Mouse (Mus musculus) naive thymus-derived CD4-positive, alpha-beta T cell, adult 2 months (primary cell): Measurements from ENCODE around the gene Ltbr.
A peak's percentile ranks its signal among the peaks of the same experiment; 100 is the strongest.

ENCODE experiments used
- DNase-seq: peaks from one replicate; pipeline ENCODE4 v3.0.0-alpha.2; 2011; ENCODE audit warnings: low read depth

Gene Ltbr

DNA sequence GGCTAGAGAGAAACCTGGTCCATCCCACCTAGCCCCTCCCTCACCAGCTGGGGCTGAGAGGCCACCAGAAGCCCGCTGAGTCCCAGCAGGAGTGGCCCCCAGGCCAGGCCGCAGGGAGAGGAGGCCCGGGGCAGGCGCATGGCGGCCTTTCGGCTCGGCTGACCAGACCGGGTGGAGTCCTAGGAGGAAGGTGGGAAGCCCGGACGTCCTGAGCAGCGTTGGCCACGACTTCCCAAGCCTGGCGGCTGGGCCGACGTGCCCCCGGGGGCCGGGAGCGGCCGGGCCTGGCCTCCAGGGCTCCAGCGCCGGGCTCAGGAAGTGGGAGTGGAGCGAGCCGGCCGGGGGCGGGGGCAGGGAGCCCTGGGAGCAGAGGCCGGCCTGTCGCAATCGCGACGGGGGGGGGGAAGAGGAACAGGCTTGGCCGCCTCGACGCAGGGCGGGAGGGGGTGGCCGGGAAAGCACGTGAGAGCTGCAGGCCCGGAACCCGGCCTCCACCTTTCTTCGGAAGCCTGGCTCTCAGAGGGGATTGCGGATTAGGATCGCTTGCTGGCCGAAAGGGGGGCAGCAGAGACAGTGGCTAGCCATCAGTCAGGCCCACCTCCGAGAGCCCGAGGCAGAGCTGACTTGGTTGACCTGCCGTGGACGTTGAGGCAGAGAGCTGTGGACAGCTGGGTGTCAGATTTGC is at the start of gene Ltbr:
TSS of gene Ltbr (minus strand) at position 340 of the 685 bp plus-strand sequence.
- peak; percentile 33 for DNase-seq

DNA sequence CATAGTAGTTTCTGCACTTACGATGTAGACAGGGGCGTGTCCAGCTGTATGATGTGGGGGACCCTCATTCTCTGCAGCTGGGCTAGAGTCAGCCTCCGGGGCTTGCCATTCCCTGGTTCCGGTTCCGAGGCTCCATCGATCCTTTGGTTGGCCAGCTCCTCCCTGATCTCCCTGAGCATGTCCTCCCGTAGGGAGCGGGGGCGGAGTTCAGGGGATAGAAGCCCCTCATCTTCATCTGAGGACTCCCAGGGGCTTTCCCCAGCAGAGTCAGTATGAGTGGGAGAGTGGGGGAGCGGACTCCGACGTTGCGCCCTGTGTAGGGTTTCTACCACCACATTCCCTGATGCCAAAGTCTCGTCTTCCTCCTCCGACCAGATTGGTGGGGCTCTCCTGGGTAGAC is 49.3 kb upstream of the Ltbr start:
- no peak for DNase-seq

- no peak for DNase-seq
Measured at GRCm38 (mm10) chr6:125361467-125362291, 48.0 kb upstream of the Ltbr start.

- DNase-seq: no peak
Measured at GRCm38 (mm10) chr6:125360846-125361245, 47.2 kb upstream of the Ltbr start.

DNA sequence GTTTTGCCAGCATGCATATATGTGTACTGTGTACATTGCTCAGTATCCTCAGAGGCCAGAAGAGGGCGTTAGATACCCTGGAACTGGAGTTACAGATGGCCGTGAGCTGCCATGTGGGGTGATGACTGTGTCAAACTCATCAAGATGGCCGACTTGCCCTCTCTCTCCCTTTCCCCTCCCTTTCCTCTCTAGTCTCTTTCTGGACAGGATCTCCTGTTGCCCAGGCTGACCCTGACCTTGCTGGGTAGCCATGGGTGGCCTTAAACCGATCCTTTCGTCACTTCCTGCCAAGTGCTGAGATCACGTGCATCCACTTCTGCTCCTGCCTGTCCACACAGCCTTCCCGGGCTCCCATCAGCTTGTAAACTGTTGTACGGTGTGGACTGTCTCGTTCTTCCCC is 46.3 kb upstream of the Ltbr start:
- no peak for DNase-seq

DNA sequence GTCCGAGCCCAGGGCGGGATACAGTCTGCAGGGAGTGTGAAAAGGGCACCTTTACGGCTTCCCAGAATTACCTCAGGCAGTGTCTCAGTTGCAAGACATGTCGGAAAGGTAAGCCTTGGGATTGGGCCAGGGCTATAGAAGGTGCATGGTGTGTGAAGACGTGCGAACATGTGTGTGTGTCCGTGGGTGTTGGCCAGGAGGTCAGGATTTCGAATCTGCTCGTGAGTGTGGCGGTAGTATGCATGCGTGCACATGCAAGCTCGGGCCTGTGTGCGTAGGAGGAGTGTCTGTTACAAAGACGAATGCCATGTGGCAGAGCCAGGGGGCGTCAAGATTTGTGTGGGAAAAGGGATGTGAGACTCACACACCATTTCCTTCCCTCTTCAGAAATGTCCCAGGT is 43.6 kb upstream of the Ltbr start:
- DNase-seq: no peak

DNA sequence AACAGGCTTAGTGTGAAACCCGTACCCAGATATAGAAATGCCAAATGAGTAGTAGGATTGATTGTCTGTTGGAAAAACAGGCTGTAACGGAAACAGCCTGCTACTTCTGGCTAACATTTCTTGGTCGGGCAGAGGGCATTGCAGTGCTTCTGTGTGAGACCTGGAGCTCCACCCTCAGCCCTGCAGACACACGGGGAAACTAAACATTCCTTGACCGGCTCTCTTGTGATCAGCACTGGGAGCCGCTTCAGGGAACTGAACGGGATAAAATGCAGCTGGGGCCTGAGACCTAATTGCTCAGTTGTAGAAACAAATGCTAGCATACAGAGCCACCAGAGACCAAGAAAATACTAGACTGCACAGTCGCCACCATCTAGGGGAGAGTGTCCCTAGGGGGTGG is 42.6 kb upstream of the Ltbr start:
- DNase-seq: no peak

DNA sequence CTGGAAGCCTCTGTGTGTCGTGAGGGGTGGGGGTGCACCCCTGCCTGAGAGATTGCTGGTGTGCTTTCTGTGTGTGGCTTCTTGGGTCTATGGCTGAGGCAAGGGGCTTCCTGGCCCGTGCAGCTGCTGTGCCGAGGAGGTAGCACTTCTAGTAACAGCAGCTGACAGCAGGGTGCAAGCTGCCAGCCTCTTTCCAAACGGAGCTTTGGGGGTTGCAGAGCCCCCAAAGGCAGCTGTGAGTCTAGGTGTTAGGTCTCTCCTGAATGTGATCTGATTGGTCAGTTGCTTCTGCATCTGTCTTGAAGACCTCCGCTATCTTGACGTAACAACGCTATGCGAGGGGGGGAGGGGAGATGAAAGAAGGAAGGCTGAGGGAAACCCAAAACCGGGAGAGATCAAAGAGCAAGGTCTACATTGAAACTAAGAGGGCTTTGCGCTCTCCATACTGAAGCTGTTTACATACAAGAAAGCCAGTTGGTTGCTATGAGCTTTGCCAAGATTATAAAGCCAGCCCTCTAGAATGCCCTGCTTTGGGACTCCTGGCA is 41.6 kb upstream of the Ltbr start:
- peak; percentile 78 for DNase-seq

- DNase-seq: peak; percentile 30
Measured at GRCm38 (mm10) chr6:125354352-125355151, 40.9 kb upstream of the Ltbr start.

DNA sequence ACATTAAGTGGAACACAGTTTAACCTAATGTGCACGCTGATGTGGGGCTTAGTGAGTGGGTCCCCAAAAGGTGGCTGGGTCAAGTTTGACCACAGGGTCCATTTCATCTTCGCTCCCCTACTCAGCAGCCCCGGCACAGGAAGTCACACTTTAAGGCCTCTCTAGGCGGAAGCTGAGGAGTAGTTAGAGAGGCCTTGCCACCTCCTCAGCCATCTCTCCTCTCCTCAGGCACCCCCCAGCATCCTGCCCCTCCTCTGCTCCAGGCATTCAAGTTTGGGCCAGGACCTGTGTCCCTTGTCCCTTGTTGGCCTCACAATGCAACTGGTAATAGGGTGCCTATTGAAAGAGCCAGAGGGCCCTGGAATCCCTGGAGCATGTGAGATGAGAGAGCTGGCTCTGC is 40.0 kb upstream of the Ltbr start:
- peak; percentile 67 for DNase-seq

GRCm38 (mm10) chr6:125353221-125353620 is 39.5 kb upstream of the Ltbr start:
- peak; percentile 59 for DNase-seq

GRCm38 (mm10) chr6:125352811-125353210 is 39.1 kb upstream of the Ltbr start:
- no peak for DNase-seq

DNA sequence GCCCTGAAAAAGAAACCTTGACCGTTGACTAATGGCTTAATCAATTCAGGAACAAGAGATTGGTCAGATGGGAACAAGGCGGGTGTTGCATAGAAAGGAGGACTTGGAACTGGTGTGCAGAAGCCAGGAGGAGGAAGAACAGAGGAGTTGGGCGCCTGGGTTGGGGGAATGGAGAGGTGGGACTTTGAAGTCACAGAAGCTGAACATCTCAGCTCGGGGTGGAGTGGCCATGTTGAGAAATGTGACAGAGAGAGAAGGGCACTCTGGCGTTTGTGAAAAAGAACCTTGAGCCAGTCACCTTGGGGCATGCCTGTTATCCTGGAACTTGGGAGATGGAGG is 38.3 kb upstream of the Ltbr start:
- DNase-seq: no peak

DNA sequence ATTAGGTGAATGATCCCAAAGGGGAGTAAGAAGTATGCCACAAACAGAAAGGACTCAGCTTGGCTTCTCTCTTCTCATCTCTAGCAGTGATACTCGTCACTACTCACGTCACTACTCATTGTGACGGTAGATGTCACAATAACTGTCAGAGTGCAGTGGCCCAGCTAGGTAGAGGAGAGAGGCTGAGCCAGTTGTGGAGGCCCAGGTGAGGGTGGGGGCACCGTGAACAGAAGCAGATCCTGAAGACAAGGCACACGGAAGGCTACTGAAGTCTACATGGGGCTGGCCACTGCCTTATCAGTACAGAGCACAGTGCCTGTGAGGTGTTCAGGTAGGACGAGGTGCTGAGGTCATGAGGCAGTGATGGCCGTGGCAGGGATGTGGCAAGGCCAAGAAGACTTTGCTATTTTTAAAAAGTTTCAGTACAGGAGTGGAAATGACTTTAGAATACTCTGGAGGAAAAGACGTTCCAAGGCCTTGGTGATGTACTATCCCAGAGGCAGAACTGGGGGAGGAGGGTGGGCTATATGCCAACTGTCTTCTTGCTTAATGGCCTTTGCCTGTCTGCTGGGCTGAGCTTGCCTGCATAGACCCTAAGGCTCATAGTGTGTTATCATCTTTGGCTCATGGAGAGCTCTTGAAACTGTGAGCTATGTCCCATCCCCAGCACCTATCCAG is 37.8 kb upstream of the Ltbr start:
- DNase-seq: peak; percentile 82

DNA sequence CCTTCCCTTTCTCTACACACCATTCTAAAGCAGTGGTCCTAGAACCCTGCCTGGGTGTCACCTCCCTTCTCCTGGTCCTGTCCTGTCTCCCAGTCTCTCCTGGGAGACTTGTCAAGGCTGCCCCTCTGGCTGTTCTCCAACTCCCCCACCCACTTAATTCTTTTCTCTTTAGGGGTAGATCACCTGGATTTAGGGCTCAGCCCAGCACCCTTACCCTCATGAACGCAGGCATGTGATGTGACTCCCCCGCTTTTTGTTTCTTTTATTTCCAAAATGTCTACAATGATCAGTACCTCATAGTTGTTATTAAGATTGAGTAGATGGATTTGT is 37.3 kb upstream of the Ltbr start:
- no peak for DNase-seq

GRCm38 (mm10) chr6:125350231-125350994 is 36.7 kb upstream of the Ltbr start:
- peak; percentile 47 for DNase-seq

- DNase-seq: peak; percentile 73
Measured at GRCm38 (mm10) chr6:125349575-125350230, 36.0 kb upstream of the Ltbr start.

GRCm38 (mm10) chr6:125348721-125349574 is 35.3 kb upstream of the Ltbr start, which contains the start of gene Tnfrsf1a:
TSS of gene Tnfrsf1a (plus strand) at chr6:125349362.
- DNase-seq: peak; percentile 37

DNA sequence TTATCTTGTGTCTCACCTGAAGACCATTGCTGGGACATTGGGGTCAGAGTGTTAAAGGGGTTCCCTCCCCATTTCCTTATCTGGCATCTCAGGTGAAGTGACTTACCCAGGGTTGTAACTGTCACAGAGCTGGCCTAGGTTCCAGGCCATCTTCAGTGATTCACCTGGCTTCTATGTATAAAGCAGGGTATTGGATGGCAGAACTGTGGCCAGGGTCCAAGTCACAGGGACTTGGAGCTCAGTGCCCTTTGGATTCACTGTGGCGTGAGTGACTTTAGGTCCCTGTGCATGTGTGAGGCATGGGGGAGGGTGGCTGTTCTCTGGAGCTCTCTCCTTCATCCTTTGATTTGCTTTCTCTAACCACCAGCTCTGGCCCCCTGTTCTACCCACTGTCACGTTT is 32.3 kb upstream of the Ltbr start:
- DNase-seq: no peak

GRCm38 (mm10) chr6:125345625-125346024 is 31.9 kb upstream of the Ltbr start:
- peak; percentile 47 for DNase-seq
